Mouse (Mus musculus): ENCODE results near the gene Mrps5. TPM values are rescaled to one million over a fixed set of nuclear protein-coding genes. Genes with fewer than 3 reads are reported as not detected.

The Mrps5 gene
- 100 to 1,000 TPM in 1 of 2 experiments, 10 to 100 TPM in 1; 84.9 to 123 TPM for polyA plus RNA-seq (2017; shearing (Covaris generic))

GRCm38 (mm10) chr2:127586694-127587513 lies at the start of gene Mrps5, which contains the start of gene Zfp661:
TSS of gene Mrps5 (plus strand) at chr2:127587222.
TSS of gene Zfp661 (minus strand) at chr2:127587094.

GRCm38 (mm10) chr2:127541185-127541584 lies 45.8 kb upstream of the Mrps5 start, which contains the start of gene Prom2:
TSS of gene Prom2 (minus strand) at chr2:127541467.

DNA sequence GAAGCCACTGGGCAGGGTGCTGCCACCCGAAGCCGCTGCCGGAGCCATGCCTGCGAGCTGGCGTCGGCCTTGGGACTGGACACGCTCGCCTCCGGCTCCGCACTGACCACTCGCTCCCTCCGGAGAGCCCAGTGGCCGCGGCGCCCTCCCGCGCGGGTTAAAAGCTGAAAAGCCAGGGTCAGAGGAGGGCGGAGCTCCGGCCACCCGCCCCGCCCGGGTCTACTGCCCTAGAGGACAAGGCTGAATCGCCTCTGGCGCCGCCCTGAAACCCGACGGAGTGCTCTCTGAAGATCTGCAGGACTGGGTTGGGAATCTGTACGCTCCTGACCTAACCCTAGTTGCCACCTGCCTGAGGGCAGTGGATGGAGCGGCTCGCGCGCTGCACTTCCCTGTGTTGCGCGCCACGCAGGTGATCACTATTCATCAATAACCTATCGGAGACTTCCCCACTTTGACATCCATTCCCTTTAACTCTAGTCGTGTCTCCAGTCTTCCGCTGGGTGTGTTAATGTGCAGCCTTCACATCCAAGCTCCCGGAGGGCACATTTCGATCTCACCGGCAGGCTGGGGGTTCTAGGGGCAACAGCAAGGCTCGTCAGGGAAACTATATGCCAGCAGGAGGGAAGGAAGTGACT lies 69.2 kb downstream of the Mrps5 start, which contains the start of gene Mal:
TSS of gene Mal (minus strand) at position 610 of the 635 bp plus-strand sequence.

Other genes starting within 250 kb of the Mrps5 start
- under 1 TPM; 0.17 to 0.42 TPM for gene Astl, start 248.6 kb upstream of the Mrps5 start, polyA plus RNA-seq (2017; shearing (Covaris generic))
- under 1 TPM in 1 of 2 experiments, not detected in 1; 0.15 TPM for gene Adra2b, start 224.0 kb upstream of the Mrps5 start, polyA plus RNA-seq (2017; shearing (Covaris generic))
- gene Gpat2, start 162.0 kb upstream of the Mrps5 start, polyA plus RNA-seq (2017; shearing (Covaris generic)): under 1 TPM in 1 of 2 experiments, not detected in 1; 0.97 TPM
- gene Fahd2a, start 142.7 kb upstream of the Mrps5 start, polyA plus RNA-seq (2017; shearing (Covaris generic)): 10 to 100 TPM; 36.5 to 37.9 TPM
- under 1 TPM; 0.32 to 0.58 TPM for gene Kcnip3, start 65.1 kb upstream of the Mrps5 start, polyA plus RNA-seq (2017; shearing (Covaris generic))
- gene Prom2, start 45.8 kb upstream of the Mrps5 start, polyA plus RNA-seq (2017; shearing (Covaris generic)): under 1 TPM in 1 of 2 experiments, not detected in 1; 0.28 TPM
- gene Zfp661, start 128 bp upstream of the Mrps5 start, polyA plus RNA-seq (2017; shearing (Covaris generic)): 1 to 10 TPM in 1 of 2 experiments, under 1 TPM in 1; 0.87 to 1.2 TPM
- under 1 TPM in 1 of 2 experiments, not detected in 1; 0.28 TPM for gene Mal, start 69.5 kb downstream of the Mrps5 start, polyA plus RNA-seq (2017; shearing (Covaris generic))
- not detected for gene Mall, start 142.7 kb downstream of the Mrps5 start, polyA plus RNA-seq (2017; shearing (Covaris generic))
- under 1 TPM; 0.07 to 0.47 TPM for gene Nphp1, start 201.7 kb downstream of the Mrps5 start, polyA plus RNA-seq (2017; shearing (Covaris generic))
- gene Mtln, start 205.3 kb downstream of the Mrps5 start, polyA plus RNA-seq (2017; shearing (Covaris generic)): 10 to 100 TPM; 20.5 to 27.9 TPM
- gene Bub1, start 244.6 kb downstream of the Mrps5 start, polyA plus RNA-seq (2017; shearing (Covaris generic)): 1 to 10 TPM; 3.2 to 4.7 TPM

Data from activated CD4-positive, CD25-positive, alpha-beta regulatory T cell (primary cell).